Mouse (Mus musculus) large intestine, adult 2 months (tissue): Measurements from ENCODE around the gene Arhgef40. TPM values are rescaled to one million over a fixed set of nuclear protein-coding genes. Genes with fewer than 3 reads are reported as not detected.

Source experiments
- DNase-seq: peaks from one replicate; pipeline ENCODE4 v3.0.0-alpha.2; 2012; ENCODE audit warnings: low read depth, low spot score
- WGBS: fragments of 180-500 bp; shearing (Covaris S2); methylation state at CpG from one replicate; pipeline ENCODE4 v1.1.7; 2018; 5-methylcytosine and 5-hydroxymethylcytosine counted together
- polyA plus RNA-seq: library from polyadenylated mRNA; depleted of rRNA; stranded (reverse); fragments of >200 nt; gene quantifications from 2 replicates; pipeline ENCODE4 v1.2.3, GENCODE M21; 2012; rRNA removed

Arhgef40 gene
- polyA plus RNA-seq, result 21.2 and 22.0 TPM in 2 replicates

GRCm38 (mm10) chr14:51984247-51985231, at the start of gene Arhgef40:
Gene Arhgef40 (plus strand): TSS chr14:51984719.
- DNase-seq, result no peak
- WGBS, result 2% methylated on average over 68 of the region's 74 CpGs

GRCm38 (mm10) chr14:51939005-51939404, 45.5 kb upstream of the Arhgef40 start:
- WGBS, result 83% methylated on average over 9 of the region's 9 CpGs
- DNase-seq, result no peak

GRCm38 (mm10) chr14:51940944-51941560, 43.5 kb upstream of the Arhgef40 start:
- peak; percentile 45 for DNase-seq
- WGBS, result 28% methylated on average over 8 of the region's 8 CpGs

GRCm38 (mm10) chr14:51941577-51941976, 42.9 kb upstream of the Arhgef40 start:
- DNase-seq, result no peak
- 55% methylated on average over 9 of the region's 9 CpGs for WGBS

- WGBS, result 74% methylated on average over 7 of the region's 7 CpGs
- no peak for DNase-seq
Measured at GRCm38 (mm10) chr14:51942236-51942635, 42.3 kb upstream of the Arhgef40 start.

- 47% methylated on average over 6 of the region's 6 CpGs for WGBS
- DNase-seq, result no peak
Measured at GRCm38 (mm10) chr14:51943336-51943735, 41.2 kb upstream of the Arhgef40 start.

GRCm38 (mm10) chr14:51960316-51960715, 24.2 kb upstream of the Arhgef40 start:
- 58% methylated on average over 2 of the region's 2 CpGs for WGBS
- no peak for DNase-seq

- DNase-seq, result no peak
- WGBS, result 53% methylated on average over 3 of the region's 3 CpGs
Measured at GRCm38 (mm10) chr14:51967400-51967799, 17.1 kb upstream of the Arhgef40 start.

- no peak for DNase-seq
- 84% methylated on average over 3 of the region's 3 CpGs for WGBS
Measured at GRCm38 (mm10) chr14:51979252-51979651, 5.3 kb upstream of the Arhgef40 start.

GRCm38 (mm10) chr14:51983251-51983650, 1.3 kb upstream of the Arhgef40 start:
- WGBS, result 74% methylated on average over 4 of the region's 4 CpGs
- DNase-seq, result no peak

- no peak for DNase-seq
- WGBS, result 70% methylated on average over 10 of the region's 10 CpGs
Measured at GRCm38 (mm10) chr14:51983855-51984246, 668 bp upstream of the Arhgef40 start.

GRCm38 (mm10) chr14:51985301-51986152, 1.0 kb downstream of the Arhgef40 start:
- WGBS, result 23% methylated on average over 27 of the region's 27 CpGs
- no peak for DNase-seq

GRCm38 (mm10) chr14:51986153-51986505, 1.6 kb downstream of the Arhgef40 start:
- DNase-seq, result no peak
- 61% methylated on average over 7 of the region's 7 CpGs for WGBS

GRCm38 (mm10) chr14:51987177-51987576, 2.7 kb downstream of the Arhgef40 start:
- DNase-seq, result no peak
- 31% methylated on average over 6 of the region's 6 CpGs for WGBS

- 80% methylated on average over 12 of the region's 12 CpGs for WGBS
- no peak for DNase-seq
Measured at GRCm38 (mm10) chr14:51988731-51989130, 4.2 kb downstream of the Arhgef40 start.

GRCm38 (mm10) chr14:51989461-51989970, 5.0 kb downstream of the Arhgef40 start:
- DNase-seq, result no peak

GRCm38 (mm10) chr14:51994453-51994852, 9.9 kb downstream of the Arhgef40 start:
- WGBS, result 88% methylated on average over 4 of the region's 4 CpGs
- no peak for DNase-seq

More at GRCm38 (mm10) chr14:51989461-51989970, 5.0 kb downstream of the Arhgef40 start:
- 85% methylated on average over 12 of the region's 12 CpGs for WGBS

- 63% methylated on average over 12 of the region's 12 CpGs for WGBS
- no peak for DNase-seq
Measured at GRCm38 (mm10) chr14:51995219-51995871, 10.8 kb downstream of the Arhgef40 start.

GRCm38 (mm10) chr14:51996231-51996841, 11.8 kb downstream of the Arhgef40 start:
- 83% methylated on average over 13 of the region's 13 CpGs for WGBS

More at GRCm38 (mm10) chr14:51996231-51996841, 11.8 kb downstream of the Arhgef40 start:
- DNase-seq, result no peak
